In the genomic region with DNA sequence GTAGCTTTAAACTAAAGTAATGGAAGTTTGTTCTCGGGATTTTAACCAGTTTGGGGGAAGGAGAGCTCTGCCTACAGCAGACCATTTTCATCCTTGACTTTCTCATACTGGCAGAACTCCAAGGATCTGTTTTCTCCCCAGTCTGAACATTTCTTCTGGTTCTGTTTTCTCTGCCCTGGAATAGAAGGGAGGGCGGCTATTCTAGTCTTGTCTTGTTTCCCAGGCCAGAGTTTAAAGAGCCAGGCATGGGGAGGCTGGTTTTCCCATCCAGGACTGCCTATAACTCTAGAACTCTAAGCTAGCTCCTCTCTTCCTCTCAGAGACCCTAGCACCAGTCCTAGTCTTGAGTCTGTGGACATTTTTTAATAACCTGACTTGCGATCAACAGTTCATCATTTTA, we compare ENCODE assay signal across 8 mouse cellular contexts. TPM values are rescaled to one million over a fixed set of nuclear protein-coding genes. Genes with fewer than 3 reads are reported as not detected.
DNase-seq lines count a peak whose midpoint lies in the region; ATAC-seq and TF ChIP-seq lines count a peak whose summit lies in the region.

No protein-coding gene starts in this region.

- no peak for ATAC-seq in heart, embryonic 13.5 days (ENCODE audit: extremely low read depth, insufficient number of reproducible peaks, low FRiP score, low TSS enrichment)
- ATAC-seq in lung, postnatal 0 days = no peak
- no peak for ATAC-seq in liver, embryonic 12.5 days
- no peak for ATAC-seq in midbrain, embryonic 13.5 days

- H3K27me3 ChIP-seq in heart, embryonic 13.5 days (replicated peaks) = 0 out of 2 replicates have a peak, but pooled peaks cover 9% of the 10 kb centered on the region
- no peaks in the 10 kb centered on the region for H3K27me3 ChIP-seq in lung, postnatal 0 days (replicated peaks; ENCODE audit: insufficient read depth, low read length)
- H3K27me3 ChIP-seq in liver, embryonic 12.5 days (replicated peaks) = peaks cover 18% of the 10 kb centered on the region
- H3K27me3 ChIP-seq in midbrain, embryonic 13.5 days = peaks cover 31% of the 10 kb centered on the region

- H3K36me3 ChIP-seq in heart, embryonic 13.5 days = peaks cover 77% of the 10 kb centered on the region
- H3K36me3 ChIP-seq in lung, postnatal 0 days (ENCODE audit: insufficient read depth, low read length) = peaks cover 14% of the 10 kb centered on the region; the same call in 1 of the 2 replicates
- H3K36me3 ChIP-seq in liver, embryonic 12.5 days = peaks cover 7% of the 10 kb centered on the region; the same call in 1 of the 2 replicates
- no peaks in the 10 kb centered on the region for H3K36me3 ChIP-seq in midbrain, embryonic 13.5 days

- H3K4me2 ChIP-seq in heart, embryonic 13.5 days = peak overlapping the region; percentile 53
- H3K4me2 ChIP-seq in lung, postnatal 0 days (replicated peaks; ENCODE audit: low read depth, low read length) = peak overlapping the region; percentile 39
- H3K4me2 ChIP-seq in liver, embryonic 12.5 days = peak overlapping the region; percentile 53
- H3K4me2 ChIP-seq in midbrain, embryonic 13.5 days (replicated peaks) = no peak overlapping the region

- no peak for TF ChIP-seq EP300 in lung, postnatal 0 days (IDR thresholded peaks at IDR 0.05)

- TF ChIP-seq CTCF in lung, postnatal 0 days (IDR thresholded peaks at IDR 0.05) = no peak

- no peaks in the 10 kb centered on the region for H3K9me3 ChIP-seq in heart, embryonic 13.5 days
- H3K9me3 ChIP-seq in lung, postnatal 0 days (ENCODE audit: low read length) = no peaks in the 10 kb centered on the region
- H3K9me3 ChIP-seq in liver, embryonic 12.5 days (replicated peaks) = no peaks in the 10 kb centered on the region
- no peaks in the 10 kb centered on the region for H3K9me3 ChIP-seq in midbrain, embryonic 13.5 days

- peaks cover 76% of the 10 kb centered on the region for H3K4me1 ChIP-seq in heart, embryonic 13.5 days
- peaks cover 34% of the 10 kb centered on the region for H3K4me1 ChIP-seq in lung, postnatal 0 days (ENCODE audit: insufficient read depth, low read depth, low read length)
- H3K4me1 ChIP-seq in liver, embryonic 12.5 days = peaks cover 73% of the 10 kb centered on the region
- peaks cover 11% of the 10 kb centered on the region for H3K4me1 ChIP-seq in midbrain, embryonic 13.5 days (replicated peaks)

- DNase-seq in heart, adult 8-10 months (ENCODE audit: low spot score) = no peak
- peak; percentile 62 for DNase-seq in lung, postnatal 0 days (ENCODE audit: low spot score)
- no peak for DNase-seq in lung, postnatal 14 days
- DNase-seq in cerebellum, postnatal 36 days = no peak
- no peak for DNase-seq in cerebellum, postnatal 4 days (ENCODE audit: low spot score in 2 of 2)

- peak overlapping the region; percentile 81 for H3K27ac ChIP-seq in heart, embryonic 13.5 days (replicated peaks)
- peak overlapping the region; percentile 82 for H3K27ac ChIP-seq in lung, postnatal 0 days (ENCODE audit: low read length)
- 0 out of 2 replicates have a peak overlapping the region, but pooled peaks have one; percentile 1 for H3K27ac ChIP-seq in liver, embryonic 12.5 days
- H3K27ac ChIP-seq in midbrain, embryonic 13.5 days = no peak overlapping the region

- H3K9ac ChIP-seq in heart, embryonic 13.5 days = peak overlapping the region; percentile 60
- H3K9ac ChIP-seq in lung, postnatal 0 days (replicated peaks; ENCODE audit: low read depth) = peak overlapping the region; percentile 19; the same call in 1 of the 2 replicates
- H3K9ac ChIP-seq in liver, embryonic 12.5 days = peak overlapping the region; percentile 31; the same call in 1 of the 2 replicates
- no peak overlapping the region for H3K9ac ChIP-seq in midbrain, embryonic 13.5 days (replicated peaks)

- WGBS in heart, embryonic 13.5 days = 29% methylated on average over 3 of the region's 3 CpGs
- WGBS in lung, postnatal 0 days = 25% methylated on average over 3 of the region's 3 CpGs
- 30% methylated on average over 3 of the region's 3 CpGs for WGBS in liver, embryonic 12.5 days (ENCODE audit: insufficient replicate concordance)
- WGBS in midbrain, embryonic 13.5 days = 30% methylated on average over 3 of the region's 3 CpGs

- 0 out of 2 replicates have a peak overlapping the region, but pooled peaks have one; percentile 11 for H3K4me3 ChIP-seq in heart, embryonic 13.5 days
- 0 out of 2 replicates have a peak overlapping the region, but pooled peaks have one; percentile 3 for H3K4me3 ChIP-seq in lung, postnatal 0 days (ENCODE audit: low read depth, low read length)
- no peak overlapping the region for H3K4me3 ChIP-seq in liver, embryonic 12.5 days
- no peak overlapping the region for H3K4me3 ChIP-seq in midbrain, embryonic 13.5 days (replicated peaks)

RNA-seq across cellular contexts. Expression of a gene that starts 10.9 kb away (rescaled TPM):
- polyA plus RNA-seq in heart, embryonic 13.5 days (2015; fragmentation: Nextera tagmentation; extraction: Ambion mirVana) = 348 and 370 TPM in 2 replicates
- 100 to 1,000 TPM; 190 to 247 (median 212) TPM for total RNA-seq in heart, adult 8-10 months (2022)
- polyA plus RNA-seq in lung, postnatal 0 days (2015; fragmentation: Nextera tagmentation; extraction: Ambion mirVana) = 692 and 736 TPM in 2 replicates
- polyA plus RNA-seq in liver, embryonic 12.5 days (2016; fragmentation: Nextera tagmentation; extraction: Ambion mirVana) = 28.9 and 30.0 TPM in 2 replicates
- 28.3 and 30.4 TPM in 2 replicates for polyA plus RNA-seq in midbrain, embryonic 13.5 days (2015; fragmentation: Nextera tagmentation; extraction: Ambion mirVana)

RNA-seq across cellular contexts. Expression of a gene that starts 20.5 kb away (rescaled TPM):
- polyA plus RNA-seq in heart, embryonic 13.5 days (2015; fragmentation: Nextera tagmentation; extraction: Ambion mirVana) = 41.8 and 42.9 TPM in 2 replicates
- total RNA-seq in heart, adult 8-10 months (2022) = 100 to 1,000 TPM in 1 of 4 experiments, 10 to 100 TPM in 3; 76.6 to 108 (median 91.0) TPM
- polyA plus RNA-seq in lung, postnatal 0 days (2015; fragmentation: Nextera tagmentation; extraction: Ambion mirVana) = 100 and 120 TPM in 2 replicates
- 37.3 and 40.1 TPM in 2 replicates for polyA plus RNA-seq in liver, embryonic 12.5 days (2016; fragmentation: Nextera tagmentation; extraction: Ambion mirVana)
- 28.7 and 34.3 TPM in 2 replicates for polyA plus RNA-seq in midbrain, embryonic 13.5 days (2015; fragmentation: Nextera tagmentation; extraction: Ambion mirVana)

RNA-seq across cellular contexts. Expression of a gene that starts 49.4 kb away (rescaled TPM):
- 54.9 and 58.1 TPM in 2 replicates for polyA plus RNA-seq in heart, embryonic 13.5 days (2015; fragmentation: Nextera tagmentation; extraction: Ambion mirVana)
- 100 to 1,000 TPM in 1 of 4 experiments, 10 to 100 TPM in 3; 85.0 to 100 (median 88.9) TPM for total RNA-seq in heart, adult 8-10 months (2022)
- polyA plus RNA-seq in lung, postnatal 0 days (2015; fragmentation: Nextera tagmentation; extraction: Ambion mirVana) = 51.3 and 57.2 TPM in 2 replicates
- polyA plus RNA-seq in liver, embryonic 12.5 days (2016; fragmentation: Nextera tagmentation; extraction: Ambion mirVana) = 56.5 and 57.6 TPM in 2 replicates
- 87.6 and 90.8 TPM in 2 replicates for polyA plus RNA-seq in midbrain, embryonic 13.5 days (2015; fragmentation: Nextera tagmentation; extraction: Ambion mirVana)

Comparison
In these comparisons a context has a peak if more than half of its experiments do, and no peak if none do; other contexts are left out.
1. H3K4me3 ChIP-seq: peak in heart, embryonic 13.5 days (single experiment) and lung, postnatal 0 days (single experiment); none in liver, embryonic 12.5 days (single experiment) and midbrain, embryonic 13.5 days (single experiment).
2. RNA of a gene that starts 10.9 kb away (polyA plus RNA-seq): 692 to 736 TPM in lung, postnatal 0 days and 348 to 370 TPM in heart, embryonic 13.5 days; 28.3 to 30.4 TPM in midbrain, embryonic 13.5 days and 28.9 to 30.0 TPM in liver, embryonic 12.5 days; every median in the first group is over 10 times any median in the second.